Mouse (Mus musculus) forebrain, embryonic 14.5 days (tissue): Measurements from ENCODE around the gene Tmem108. TPM values are rescaled to one million over a fixed set of nuclear protein-coding genes. Genes with fewer than 3 reads are reported as not detected.

Experiments
- ATAC-seq: fragments of 200-750 bp; cut with Nextera tagmentation; 2 replicates; pipeline ENCODE4 v1.8.0; 2017; ENCODE audit warnings: mild to moderate bottlenecking, moderate library complexity
- DNase-seq: peaks from one replicate; pipeline ENCODE4 v3.0.0-alpha.2; 2015; ENCODE audit warnings: low spot score
- H3K27ac ChIP-seq: fragments of 300-500 bp; sonication (generic); 2 replicates; pipeline ENCODE4 v1.5.1; 2014; ENCODE audit warnings: low read depth, mild to moderate bottlenecking, control low read depth, low read length, moderate library complexity
- H3K27me3 ChIP-seq: fragments of 300-500 bp; sonication (generic); replicated peaks from 2 replicates; pipeline ENCODE4 v1.6.1; 2014; ENCODE audit warnings: low read length, control low read depth, mixed read lengths; ENCODE audit not compliant: control insufficient read depth, insufficient read depth
- H3K36me3 ChIP-seq: fragments of 300-500 bp; sonication (generic); 2 replicates; pipeline ENCODE4 v1.6.1; 2014; ENCODE audit warnings: low read length, control low read depth; ENCODE audit not compliant: control insufficient read depth, insufficient read depth
- H3K4me1 ChIP-seq: fragments of 300-500 bp; sonication (generic); 2 replicates; pipeline ENCODE4 v1.6.1; 2014; ENCODE audit warnings: antibody characterized with exemption, low read length, control low read depth; ENCODE audit not compliant: control insufficient read depth, insufficient read depth
- H3K4me2 ChIP-seq: fragments of 300-500 bp; sonication (generic); 2 replicates; pipeline ENCODE4 v1.6.1; 2014; ENCODE audit warnings: mild to moderate bottlenecking, control low read depth, low read length
- H3K4me3 ChIP-seq: fragments of 300-500 bp; sonication (generic); 2 replicates; pipeline ENCODE4 v1.5.1; 2014; ENCODE audit warnings: low read depth, low read length, control low read depth
- H3K9ac ChIP-seq: fragments of 300-500 bp; sonication (generic); 2 replicates; pipeline ENCODE4 v1.6.1; 2014; ENCODE audit warnings: mild to moderate bottlenecking, low read length, control low read depth, moderate library complexity
- H3K9me3 ChIP-seq: fragments of 300-500 bp; sonication (generic); replicated peaks from 2 replicates; pipeline ENCODE4 v1.6.1; 2016; ENCODE audit warnings: low read length, control low read depth, mixed read lengths; ENCODE audit not compliant: control insufficient read depth
- WGBS: fragments of 180-500 bp; shearing (Covaris S2); extraction: QIAGEN DNeasy Blood & Tissue Kit; methylation state at CpG from one replicate; pipeline ENCODE4 v1.1.7; 2014; 5-methylcytosine and 5-hydroxymethylcytosine counted together
- polyA plus RNA-seq: library from polyadenylated mRNA; unstranded; fragments of >200 nt; fragmentation: Nextera tagmentation; extraction: Ambion mirVana; gene quantifications from 2 replicates; pipeline ENCODE4 v1.2.1, GENCODE M21; 2014

Gene Tmem108
- polyA plus RNA-seq, 1 experiment from 2014 or later = 41.5 TPM

DNA sequence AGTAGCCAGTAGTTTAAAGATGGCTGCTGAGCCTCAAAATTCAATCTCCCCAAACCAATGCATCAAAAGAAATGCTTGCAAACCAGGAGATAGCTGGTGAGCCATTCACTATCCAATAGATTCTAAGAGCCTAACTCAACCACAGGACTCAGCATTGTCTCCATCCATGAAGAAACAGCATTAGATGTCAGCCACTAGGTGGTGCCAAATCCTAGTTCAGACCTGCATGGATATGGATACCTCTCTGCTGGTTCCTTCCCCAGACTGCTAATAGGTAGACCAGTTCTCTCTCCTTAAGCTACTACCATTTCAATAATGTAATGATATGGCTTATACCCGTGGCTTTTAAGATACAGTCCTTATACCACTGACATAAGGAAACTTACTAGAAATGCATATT, 137.0 kb downstream of the Tmem108 start:
- H3K9me3 ChIP-seq = no peaks in the 10 kb centered on the region
- DNase-seq (peak; percentile 86), ATAC-seq (peak; percentile 78)
- peaks cover 13% of the 10 kb centered on the region for H3K4me1 ChIP-seq
- no peaks in the 10 kb centered on the region for H3K36me3 ChIP-seq
- H3K4me3 ChIP-seq = no peak overlapping the region
- no peak overlapping the region for H3K9ac ChIP-seq
- H3K27me3 ChIP-seq = no peaks in the 10 kb centered on the region
- WGBS = 61% methylated on average over 1 of the region's 1 CpGs
- H3K4me2 ChIP-seq = no peak overlapping the region
- no peak overlapping the region for H3K27ac ChIP-seq

DNA sequence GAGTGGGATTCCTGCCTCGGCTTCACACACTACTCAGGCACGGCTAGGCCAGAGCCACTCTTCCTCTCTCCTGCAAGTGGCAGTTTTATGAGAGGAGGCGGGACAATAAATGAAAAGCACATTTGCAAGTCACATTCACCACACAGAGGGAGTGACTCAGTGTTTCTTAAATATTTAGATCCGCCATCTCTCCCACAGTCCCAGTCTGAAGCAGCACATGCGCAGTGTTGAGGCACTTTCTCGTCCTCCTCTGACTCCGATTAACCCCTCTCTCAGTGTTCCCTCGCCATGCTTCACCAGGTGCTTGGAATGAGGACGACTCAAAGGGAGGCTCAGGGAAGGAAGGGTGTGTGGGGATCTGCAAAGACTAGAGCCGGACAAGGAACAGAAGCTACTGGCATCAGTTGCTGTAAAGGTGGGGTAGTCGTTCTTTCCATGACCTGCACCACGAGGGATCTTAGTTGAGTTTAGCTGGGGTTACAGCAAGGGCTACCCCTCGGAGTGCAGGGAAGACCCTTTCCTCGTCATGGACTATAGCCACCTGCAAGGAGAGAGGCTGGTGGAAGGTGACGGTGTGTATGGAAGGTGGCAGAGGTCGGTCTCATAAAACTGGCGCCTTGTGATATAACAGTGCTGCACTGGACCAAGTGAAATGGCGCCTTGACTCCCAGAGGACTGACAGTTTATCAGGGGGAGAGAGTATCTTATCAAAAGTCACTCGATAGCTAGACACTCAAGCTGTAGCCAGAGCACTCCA, 137.9 kb downstream of the Tmem108 start:
- 78% methylated on average over 19 of the region's 19 CpGs for WGBS
- no peaks in the 10 kb centered on the region for H3K27me3 ChIP-seq
- no peaks in the 10 kb centered on the region for H3K9me3 ChIP-seq
- ATAC-seq (no peak), DNase-seq (no peak)
- H3K4me1 ChIP-seq = peaks cover 3% of the 10 kb centered on the region; the same call in 1 of the 2 replicates
- H3K9ac ChIP-seq = no peak overlapping the region
- H3K4me2 ChIP-seq = no peak overlapping the region
- H3K27ac ChIP-seq = no peak overlapping the region; the same call in 1 of the 2 replicates
- no peak overlapping the region for H3K4me3 ChIP-seq
- no peaks in the 10 kb centered on the region for H3K36me3 ChIP-seq

DNA sequence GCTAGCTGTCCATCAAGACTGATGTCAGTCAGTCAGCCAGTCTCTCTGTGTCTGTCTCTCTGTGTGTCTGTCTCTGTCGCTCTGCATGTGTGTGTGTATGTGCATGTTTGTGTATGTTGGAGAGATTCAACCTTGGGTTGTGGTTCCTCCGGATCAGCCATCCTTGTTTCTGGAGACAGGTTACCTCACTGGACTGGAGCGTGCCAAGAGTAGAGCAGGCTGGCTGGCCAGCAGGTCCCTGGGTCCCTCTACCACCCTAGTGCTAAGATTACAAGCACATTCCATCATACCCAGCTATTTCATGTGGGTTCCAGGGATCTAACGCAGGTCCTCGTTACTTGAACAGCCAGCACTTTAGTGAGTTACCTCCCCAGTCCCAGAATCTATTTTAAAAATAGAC, 138.6 kb downstream of the Tmem108 start:
- DNase-seq = no peak
- Histone ChIP-seq H3K9ac (no peak overlapping the region), H3K36me3 (no peaks in the 10 kb centered on the region), H3K4me3 (no peak overlapping the region), H3K4me1 (no peaks in the 10 kb centered on the region), H3K4me2 (no peak overlapping the region), H3K9me3 (no peaks in the 10 kb centered on the region), H3K27me3 (no peaks in the 10 kb centered on the region), H3K27ac (no peak overlapping the region)
- 89% methylated on average over 5 of the region's 5 CpGs for WGBS
- ATAC-seq = no peak

DNA sequence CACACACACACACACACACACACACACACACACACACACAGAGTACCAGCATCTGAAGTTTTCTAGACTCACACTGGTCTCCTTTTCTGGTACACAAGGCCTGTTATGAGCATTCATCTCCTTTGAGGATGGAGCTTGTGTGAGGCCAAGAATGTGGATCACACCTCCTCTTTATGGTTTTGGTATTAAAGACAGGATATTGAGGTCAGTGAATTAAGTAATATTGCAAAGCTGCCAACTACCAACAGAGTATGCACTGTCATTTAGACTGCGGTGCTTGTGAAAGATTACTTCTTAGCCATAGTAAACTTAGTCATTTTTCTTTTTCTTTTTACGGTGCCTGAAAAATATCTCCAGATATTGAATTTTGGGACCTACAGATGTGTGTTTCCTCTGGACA, 139.8 kb downstream of the Tmem108 start:
- Histone ChIP-seq H3K4me1 (no peaks in the 10 kb centered on the region), H3K27me3 (no peaks in the 10 kb centered on the region), H3K27ac (no peak overlapping the region), H3K36me3 (no peaks in the 10 kb centered on the region), H3K4me3 (no peak overlapping the region), H3K9me3 (no peaks in the 10 kb centered on the region), H3K4me2 (no peak overlapping the region), H3K9ac (no peak overlapping the region)
- 94% methylated on average over 2 of the region's 2 CpGs for WGBS
- DNase-seq (no peak), ATAC-seq (no peak)

DNA sequence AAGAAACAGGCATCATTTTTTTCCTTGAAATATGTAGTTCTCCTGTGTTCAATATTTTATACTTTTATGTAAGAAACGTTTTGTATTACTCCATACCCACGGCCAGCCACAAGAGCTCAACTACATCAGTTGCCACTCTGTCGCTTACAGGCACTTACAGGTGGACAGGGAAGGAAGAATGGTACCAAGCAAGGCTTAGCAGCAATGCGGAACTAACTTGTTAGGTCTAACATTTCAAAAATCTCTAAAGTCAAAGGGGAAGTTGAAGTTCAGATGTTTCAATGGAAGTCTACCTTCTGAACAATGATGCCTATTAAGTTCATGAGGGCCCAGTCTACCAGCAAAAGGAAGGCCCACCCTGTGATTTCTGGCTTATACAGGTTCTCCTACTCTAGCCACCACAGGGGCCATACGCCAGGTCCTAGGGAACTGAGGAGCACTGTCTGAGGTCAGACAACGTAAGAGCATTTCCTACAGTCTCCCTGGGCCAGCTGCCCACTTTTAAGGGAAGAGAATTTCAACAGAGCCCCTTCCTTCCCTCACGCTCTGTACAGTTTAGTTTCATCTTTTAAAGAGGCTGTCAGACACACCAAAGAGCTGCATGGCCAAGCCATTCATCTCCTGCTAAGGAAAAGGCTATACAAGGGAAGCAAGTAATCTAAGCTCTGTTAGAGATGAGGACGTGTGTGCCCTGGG, 141.0 kb downstream of the Tmem108 start:
- Histone ChIP-seq H3K4me2 (no peak overlapping the region), H3K36me3 (no peaks in the 10 kb centered on the region), H3K4me1 (no peaks in the 10 kb centered on the region), H3K4me3 (no peak overlapping the region), H3K27me3 (no peaks in the 10 kb centered on the region), H3K9ac (no peak overlapping the region), H3K9me3 (0 out of 2 replicates have a peak, but pooled peaks cover 6% of the 10 kb centered on the region), H3K27ac (no peak overlapping the region)
- no peak for DNase-seq
- 91% methylated on average over 8 of the region's 8 CpGs for WGBS
- ATAC-seq = no peak

DNA sequence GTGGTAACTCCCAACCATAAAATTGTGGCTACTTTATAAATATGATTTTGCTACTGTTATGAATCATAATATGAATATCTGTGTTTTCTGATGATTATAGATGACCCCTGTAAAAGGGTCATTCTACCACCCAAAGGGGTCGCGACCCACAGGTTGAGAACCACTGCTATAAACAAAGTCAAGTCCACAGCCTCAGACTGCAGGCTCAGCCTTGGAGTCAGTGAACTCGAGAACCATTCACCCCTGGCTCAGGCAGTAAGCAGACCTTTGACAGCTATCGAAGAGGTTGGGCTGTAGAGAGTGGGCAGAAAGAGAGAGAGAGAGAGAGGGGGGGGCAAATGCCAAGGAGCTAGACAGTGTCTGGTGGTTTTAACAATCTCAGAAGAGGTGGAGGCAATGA, 147.4 kb downstream of the Tmem108 start:
- H3K4me2 ChIP-seq = no peak overlapping the region
- no peaks in the 10 kb centered on the region for H3K36me3 ChIP-seq
- H3K4me3 ChIP-seq = no peak overlapping the region
- H3K4me1 ChIP-seq = no peaks in the 10 kb centered on the region; the same call in 1 of the 2 replicates
- ATAC-seq = no peak
- no peak overlapping the region for H3K27ac ChIP-seq
- WGBS = 91% methylated on average over 4 of the region's 4 CpGs
- no peak for DNase-seq
- no peaks in the 10 kb centered on the region for H3K27me3 ChIP-seq
- no peak overlapping the region for H3K9ac ChIP-seq
- 0 out of 2 replicates have a peak, but pooled peaks cover 6% of the 10 kb centered on the region for H3K9me3 ChIP-seq

DNA sequence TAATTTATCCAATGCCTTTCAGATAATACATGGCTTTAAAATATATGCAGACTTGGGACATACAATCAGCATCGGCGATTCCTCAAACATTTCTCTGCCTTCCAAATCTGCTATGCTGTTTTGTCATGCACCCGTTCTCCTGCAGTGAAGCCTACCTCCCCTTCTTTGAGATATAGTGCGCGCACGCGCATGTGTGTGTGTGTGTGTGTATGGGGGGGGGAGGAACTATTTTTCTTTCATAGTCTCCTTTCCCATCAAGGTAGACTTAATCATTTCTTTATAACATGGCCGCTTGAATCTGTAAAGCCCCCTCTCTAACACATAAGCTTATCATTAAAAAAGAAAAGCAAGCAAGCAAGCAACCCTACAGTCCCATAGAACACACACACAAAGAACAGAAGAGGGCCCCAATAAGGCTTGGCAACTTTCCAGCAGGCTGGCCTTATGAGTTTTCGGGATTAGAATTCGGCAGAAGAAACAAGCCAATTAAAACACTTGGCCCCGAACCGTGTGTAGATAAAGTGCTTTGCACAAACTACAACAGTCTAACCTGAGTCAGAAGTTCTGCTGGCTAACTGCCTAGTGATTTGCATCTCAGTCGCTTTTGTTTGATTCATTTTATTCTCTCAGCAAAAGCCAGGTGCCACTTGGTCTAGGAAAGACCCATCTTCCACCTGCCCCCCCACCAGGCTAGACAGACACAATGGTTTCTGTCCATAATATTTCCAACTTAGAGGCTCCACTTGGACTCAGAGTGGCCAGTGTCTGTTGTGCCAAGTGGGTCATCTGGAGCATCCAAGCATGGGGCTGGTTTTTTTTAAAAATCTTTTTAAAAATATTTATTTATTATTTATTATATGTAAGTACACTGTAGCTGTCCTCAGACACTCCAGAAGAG, 153.2 kb downstream of the Tmem108 start:
- Histone ChIP-seq H3K27me3 (no peaks in the 10 kb centered on the region), H3K9me3 (no peaks in the 10 kb centered on the region), H3K4me3 (no peak overlapping the region), H3K4me1 (peaks cover 6% of the 10 kb centered on the region), H3K36me3 (no peaks in the 10 kb centered on the region), H3K9ac (no peak overlapping the region), H3K4me2 (no peak overlapping the region; the same call in 1 of the 2 replicates), H3K27ac (peak overlapping the region; percentile 35; the same call in 1 of the 2 replicates)
- 13% methylated on average over 13 of the region's 13 CpGs for WGBS
- ATAC-seq (peak; percentile 80), DNase-seq (peak; percentile 91)

DNA sequence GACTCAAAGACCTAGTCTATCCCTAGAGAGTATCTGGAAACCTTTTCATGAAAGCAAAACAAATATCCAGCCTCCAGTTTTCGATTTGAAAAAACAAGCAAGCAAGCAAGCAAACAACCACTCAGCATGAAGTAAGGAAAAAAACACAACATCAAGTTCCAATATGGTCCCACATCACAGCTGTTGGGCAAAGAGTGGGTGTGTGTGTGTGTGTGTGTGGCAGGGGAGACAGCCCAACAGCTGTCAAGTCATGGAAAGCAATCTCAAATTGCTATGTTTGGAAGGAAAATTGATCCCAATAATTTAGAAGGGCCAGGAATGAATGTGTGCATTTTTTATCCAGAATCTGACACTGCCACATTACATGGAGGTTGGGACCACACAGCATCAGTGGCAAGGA, 155.6 kb downstream of the Tmem108 start:
- Histone ChIP-seq H3K27ac (no peak overlapping the region), H3K9me3 (no peaks in the 10 kb centered on the region), H3K4me2 (no peak overlapping the region), H3K4me3 (no peak overlapping the region), H3K4me1 (peaks cover 6% of the 10 kb centered on the region), H3K36me3 (no peaks in the 10 kb centered on the region), H3K27me3 (no peaks in the 10 kb centered on the region), H3K9ac (no peak overlapping the region)
- DNase-seq (no peak), ATAC-seq (no peak)
- WGBS = 77% methylated on average over 1 of the region's 1 CpGs
